Mouse (Mus musculus): ENCODE measurements around the gene Cds1. TPM values are rescaled to one million over a fixed set of nuclear protein-coding genes. Genes with fewer than 3 reads are reported as not detected.

The Cds1 gene
- polyA plus RNA-seq, 1 experiment from 2014 or later: 0.45 TPM

GRCm38 (mm10) chr5:101744886-101745285 lies 20.0 kb upstream of the Cds1 start:
- Histone ChIP-seq H3K4me2 (no peak overlapping the region), H3K4me1 (replicated peaks) (no peaks in the 10 kb centered on the region), H3K27me3 (0 out of 2 replicates have a peak, but pooled peaks cover 5% of the 10 kb centered on the region), H3K9ac (no peak overlapping the region), H3K9me3 (replicated peaks) (no peaks in the 10 kb centered on the region), H3K27ac (replicated peaks) (no peak overlapping the region), H3K36me3 (replicated peaks) (no peaks in the 10 kb centered on the region), H3K4me3 (replicated peaks) (no peak overlapping the region)
- WGBS (ENCODE audit: insufficient replicate concordance): 64% methylated on average over 6 of the region's 6 CpGs
- no peak for ATAC-seq (ENCODE audit: insufficient read depth)

- Histone ChIP-seq H3K4me1 (replicated peaks) (no peaks in the 10 kb centered on the region; the same call in 1 of the 2 replicates), H3K9ac (no peak overlapping the region), H3K27me3 (peaks cover 23% of the 10 kb centered on the region), H3K9me3 (replicated peaks) (no peaks in the 10 kb centered on the region), H3K36me3 (replicated peaks) (no peaks in the 10 kb centered on the region), H3K4me2 (no peak overlapping the region), H3K4me3 (replicated peaks) (no peak overlapping the region), H3K27ac (replicated peaks) (no peak overlapping the region)
- no peak for ATAC-seq (ENCODE audit: insufficient read depth)
- WGBS (ENCODE audit: insufficient replicate concordance): 30% methylated on average over 1 of the region's 1 CpGs
Measured at GRCm38 (mm10) chr5:101753680-101754079, 11.2 kb upstream of the Cds1 start.

GRCm38 (mm10) chr5:101757669-101758068 lies 7.3 kb upstream of the Cds1 start:
- Histone ChIP-seq H3K27ac (replicated peaks) (no peak overlapping the region), H3K4me1 (replicated peaks) (no peaks in the 10 kb centered on the region; the same call in 1 of the 2 replicates), H3K9ac (no peak overlapping the region), H3K4me2 (no peak overlapping the region), H3K9me3 (replicated peaks) (no peaks in the 10 kb centered on the region), H3K4me3 (replicated peaks) (no peak overlapping the region), H3K27me3 (peaks cover 50% of the 10 kb centered on the region), H3K36me3 (replicated peaks) (no peaks in the 10 kb centered on the region)
- ATAC-seq (ENCODE audit: insufficient read depth): no peak

- ATAC-seq (ENCODE audit: insufficient read depth): no peak
- WGBS (ENCODE audit: insufficient replicate concordance): 53% methylated on average over 4 of the region's 4 CpGs
- H3K36me3 ChIP-seq (replicated peaks): no peaks in the 10 kb centered on the region
- peaks cover 68% of the 10 kb centered on the region for H3K27me3 ChIP-seq
- no peak overlapping the region for H3K9ac ChIP-seq
- peaks cover 10% of the 10 kb centered on the region for H3K4me1 ChIP-seq (replicated peaks)
- no peak overlapping the region for H3K27ac ChIP-seq (replicated peaks)
- H3K4me2 ChIP-seq: no peak overlapping the region
- no peak overlapping the region for H3K4me3 ChIP-seq (replicated peaks)
- H3K9me3 ChIP-seq (replicated peaks): no peaks in the 10 kb centered on the region
Measured at GRCm38 (mm10) chr5:101761685-101762084, 3.2 kb upstream of the Cds1 start.

GRCm38 (mm10) chr5:101763571-101763970 lies 1.4 kb upstream of the Cds1 start:
- Histone ChIP-seq H3K27ac (replicated peaks) (no peak overlapping the region), H3K9ac (no peak overlapping the region), H3K9me3 (replicated peaks) (no peaks in the 10 kb centered on the region), H3K36me3 (replicated peaks) (no peaks in the 10 kb centered on the region), H3K4me2 (no peak overlapping the region), H3K4me3 (replicated peaks) (no peak overlapping the region), H3K27me3 (peaks cover 87% of the 10 kb centered on the region), H3K4me1 (replicated peaks) (peaks cover 10% of the 10 kb centered on the region)
- 8% methylated on average over 2 of the region's 2 CpGs for WGBS (ENCODE audit: insufficient replicate concordance)
- ATAC-seq (ENCODE audit: insufficient read depth): no peak

- no peaks in the 10 kb centered on the region for H3K9me3 ChIP-seq (replicated peaks)
- H3K4me1 ChIP-seq (replicated peaks): peaks cover 10% of the 10 kb centered on the region
- H3K36me3 ChIP-seq (replicated peaks): no peaks in the 10 kb centered on the region
- ATAC-seq (ENCODE audit: insufficient read depth): no peak; the same call in 1 of the 2 replicates
- H3K4me2 ChIP-seq: peak overlapping the region; percentile 80
- under 1% methylated on average over 42 of the region's 45 CpGs for WGBS (ENCODE audit: insufficient replicate concordance)
- H3K27me3 ChIP-seq: peaks cover 93% of the 10 kb centered on the region
- no peak overlapping the region for H3K9ac ChIP-seq
- H3K4me3 ChIP-seq (replicated peaks): peak overlapping the region; percentile 56
- no peak overlapping the region for H3K27ac ChIP-seq (replicated peaks)
Measured at GRCm38 (mm10) chr5:101765390-101765901, 516 bp downstream of the Cds1 start.

GRCm38 (mm10) chr5:101766248-101766647 lies 1.3 kb downstream of the Cds1 start:
- Histone ChIP-seq H3K27ac (replicated peaks) (no peak overlapping the region), H3K4me2 (peak overlapping the region; percentile 80; the same call in 1 of the 2 replicates), H3K4me1 (replicated peaks) (peaks cover 10% of the 10 kb centered on the region), H3K4me3 (replicated peaks) (no peak overlapping the region), H3K27me3 (peaks cover 91% of the 10 kb centered on the region), H3K9me3 (replicated peaks) (no peaks in the 10 kb centered on the region), H3K9ac (no peak overlapping the region), H3K36me3 (replicated peaks) (no peaks in the 10 kb centered on the region)
- no peak for ATAC-seq (ENCODE audit: insufficient read depth)
- WGBS (ENCODE audit: insufficient replicate concordance): 11% methylated on average over 6 of the region's 6 CpGs

- whole genome bisulfite sequencing (ENCODE audit: insufficient replicate concordance): 43% methylated on average over 5 of the region's 5 CpGs
- Histone ChIP-seq H3K9me3 (replicated peaks) (no peaks in the 10 kb centered on the region), H3K4me3 (replicated peaks) (no peak overlapping the region), H3K9ac (no peak overlapping the region), H3K36me3 (replicated peaks) (no peaks in the 10 kb centered on the region), H3K4me1 (replicated peaks) (peaks cover 10% of the 10 kb centered on the region), H3K27me3 (peaks cover 86% of the 10 kb centered on the region), H3K27ac (replicated peaks) (no peak overlapping the region), H3K4me2 (no peak overlapping the region)
- no peak for ATAC-seq (ENCODE audit: insufficient read depth)
Measured at GRCm38 (mm10) chr5:101767086-101767485, 2.2 kb downstream of the Cds1 start.

- no peak overlapping the region for H3K27ac ChIP-seq (replicated peaks)
- H3K4me2 ChIP-seq: no peak overlapping the region
- ATAC-seq (ENCODE audit: insufficient read depth): no peak
- H3K9ac ChIP-seq: no peak overlapping the region
- H3K4me1 ChIP-seq (replicated peaks): peaks cover 10% of the 10 kb centered on the region
- H3K36me3 ChIP-seq (replicated peaks): no peaks in the 10 kb centered on the region
- H3K27me3 ChIP-seq: peaks cover 82% of the 10 kb centered on the region
- no peaks in the 10 kb centered on the region for H3K9me3 ChIP-seq (replicated peaks)
- no peak overlapping the region for H3K4me3 ChIP-seq (replicated peaks)
- WGBS (ENCODE audit: insufficient replicate concordance): 51% methylated on average over 6 of the region's 6 CpGs
Measured at GRCm38 (mm10) chr5:101767486-101767885, 2.6 kb downstream of the Cds1 start.

GRCm38 (mm10) chr5:101768558-101768957 lies 3.6 kb downstream of the Cds1 start:
- 71% methylated on average over 7 of the region's 7 CpGs for WGBS (ENCODE audit: insufficient replicate concordance)
- peaks cover 10% of the 10 kb centered on the region for H3K4me1 ChIP-seq (replicated peaks)
- no peak overlapping the region for H3K27ac ChIP-seq (replicated peaks)
- no peak overlapping the region for H3K4me2 ChIP-seq
- H3K4me3 ChIP-seq (replicated peaks): no peak overlapping the region
- H3K9me3 ChIP-seq (replicated peaks): no peaks in the 10 kb centered on the region
- peaks cover 80% of the 10 kb centered on the region for H3K27me3 ChIP-seq
- ATAC-seq (ENCODE audit: insufficient read depth): no peak
- no peaks in the 10 kb centered on the region for H3K36me3 ChIP-seq (replicated peaks)
- H3K9ac ChIP-seq: no peak overlapping the region

- H3K36me3 ChIP-seq (replicated peaks): no peaks in the 10 kb centered on the region
- H3K27me3 ChIP-seq: peaks cover 44% of the 10 kb centered on the region
- ATAC-seq (ENCODE audit: insufficient read depth): no peak
- H3K4me3 ChIP-seq (replicated peaks): no peak overlapping the region
- H3K4me2 ChIP-seq: no peak overlapping the region
- H3K4me1 ChIP-seq (replicated peaks): no peaks in the 10 kb centered on the region
- no peak overlapping the region for H3K9ac ChIP-seq
- H3K27ac ChIP-seq (replicated peaks): no peak overlapping the region
- no peaks in the 10 kb centered on the region for H3K9me3 ChIP-seq (replicated peaks)
- 73% methylated on average over 9 of the region's 9 CpGs for WGBS (ENCODE audit: insufficient replicate concordance)
Measured at GRCm38 (mm10) chr5:101772621-101773020, 7.7 kb downstream of the Cds1 start.

GRCm38 (mm10) chr5:101775262-101775661 lies 10.3 kb downstream of the Cds1 start:
- Histone ChIP-seq H3K9me3 (replicated peaks) (no peaks in the 10 kb centered on the region), H3K4me1 (replicated peaks) (no peaks in the 10 kb centered on the region), H3K9ac (no peak overlapping the region), H3K27me3 (peaks cover 19% of the 10 kb centered on the region), H3K4me3 (replicated peaks) (no peak overlapping the region), H3K36me3 (replicated peaks) (no peaks in the 10 kb centered on the region), H3K27ac (replicated peaks) (no peak overlapping the region), H3K4me2 (no peak overlapping the region)
- WGBS (ENCODE audit: insufficient replicate concordance): 70% methylated on average over 8 of the region's 8 CpGs
- no peak for ATAC-seq (ENCODE audit: insufficient read depth)
